Mouse (Mus musculus) embryonic fibroblast, embryonic 13.5 days (primary cell): ENCODE results near the gene Rem2.

Source experiments
- CTCF ChIP-seq: IDR thresholded peaks from 2 replicates; pipeline ENCODE4 v1.5.1; 2011; ENCODE audit warnings: mild to moderate bottlenecking, control low read depth, low read length, moderate library complexity, borderline replicate concordance; ENCODE audit not compliant: insufficient read depth
- POLR2A ChIP-seq: IDR thresholded peaks from 2 replicates; pipeline ENCODE4 v1.6.1; 2011; ENCODE audit warnings: low read depth, mild to moderate bottlenecking, control low read depth, low read length, moderate library complexity

- no peak for TF ChIP-seq POLR2A
- TF ChIP-seq CTCF, result no peak
Measured at GRCm38 (mm10) chr14:54496706-54497105, 20.8 kb downstream of the Rem2 start.
